Mouse (Mus musculus): ENCODE measurements around the gene Med26.
A peak's percentile ranks its signal among the peaks of the same experiment; 100 is the strongest.

Gene Med26

DNA sequence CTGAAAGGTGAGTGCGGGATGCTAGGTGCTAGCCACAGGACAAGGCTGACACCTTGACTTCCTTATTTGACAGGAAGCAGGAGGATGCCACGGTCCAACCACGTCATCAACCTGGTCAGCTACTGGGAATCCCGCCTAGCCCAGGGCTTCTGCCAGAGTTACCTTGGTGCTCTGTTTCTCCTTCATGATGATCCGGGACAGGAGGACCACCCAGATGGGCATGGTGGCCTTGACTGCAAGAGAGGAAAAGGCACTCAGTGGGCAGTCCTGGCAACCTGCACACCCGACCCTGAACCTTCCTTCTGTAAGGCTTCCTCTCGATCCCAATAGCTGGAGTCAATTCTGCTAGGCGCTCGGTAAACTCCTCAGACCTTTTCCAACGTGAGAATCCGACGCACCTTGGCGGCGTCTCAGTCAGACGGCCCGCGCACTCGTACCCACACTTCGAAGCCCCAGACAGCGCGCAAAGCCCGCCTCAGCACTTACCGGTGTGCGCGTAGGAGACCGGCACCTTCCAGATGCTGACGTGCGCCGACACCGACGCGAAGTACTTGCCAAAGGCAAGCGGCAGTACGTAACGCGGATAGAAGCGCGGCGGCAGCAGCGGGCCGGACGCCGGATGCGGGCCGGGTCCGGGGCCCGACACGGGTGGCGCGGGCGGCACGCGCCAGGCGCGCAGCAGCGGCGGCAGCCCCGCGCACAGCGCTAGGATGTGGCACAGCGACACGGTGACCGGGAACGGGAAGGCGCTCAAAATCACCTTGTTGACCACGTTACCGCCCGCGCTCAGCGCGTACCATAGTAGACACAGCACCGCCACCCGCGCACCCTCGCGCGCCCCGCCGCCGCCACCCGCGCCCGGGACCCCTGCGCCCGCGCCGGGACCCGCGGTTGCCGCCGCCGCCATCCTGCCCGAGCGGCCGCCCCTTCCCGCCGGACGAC lies 56.1 kb downstream of the Med26 start, which contains the start of gene Slc35e1:
Gene Slc35e1 (minus strand): TSS at position 935 of the 942 bp plus-strand sequence.
- DNase-seq (ENCODE audit: extremely low read depth, insufficient read length, low spot score): peak; percentile 64

DNA sequence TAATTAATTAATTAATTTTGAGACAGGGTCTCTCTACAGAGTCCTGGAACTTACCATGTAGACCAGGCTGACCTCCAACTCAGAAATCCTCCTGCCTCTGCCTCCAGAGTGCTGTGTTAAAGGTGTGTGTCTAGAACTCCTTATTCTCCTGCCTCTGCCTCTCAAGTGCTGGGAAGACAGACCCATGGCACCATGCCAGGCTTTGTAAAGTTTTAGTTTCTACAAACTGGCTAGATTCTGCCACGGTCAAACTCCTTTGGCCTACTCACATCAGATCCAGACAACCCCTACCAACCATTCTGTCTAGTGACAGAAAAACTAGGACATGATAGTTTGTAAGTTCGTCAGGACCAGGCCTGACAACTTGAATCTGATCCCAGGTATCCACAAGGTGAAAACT lies 57.1 kb downstream of the Med26 start:
- no peak for DNase-seq (ENCODE audit: extremely low read depth, insufficient read length, low spot score)

DNA sequence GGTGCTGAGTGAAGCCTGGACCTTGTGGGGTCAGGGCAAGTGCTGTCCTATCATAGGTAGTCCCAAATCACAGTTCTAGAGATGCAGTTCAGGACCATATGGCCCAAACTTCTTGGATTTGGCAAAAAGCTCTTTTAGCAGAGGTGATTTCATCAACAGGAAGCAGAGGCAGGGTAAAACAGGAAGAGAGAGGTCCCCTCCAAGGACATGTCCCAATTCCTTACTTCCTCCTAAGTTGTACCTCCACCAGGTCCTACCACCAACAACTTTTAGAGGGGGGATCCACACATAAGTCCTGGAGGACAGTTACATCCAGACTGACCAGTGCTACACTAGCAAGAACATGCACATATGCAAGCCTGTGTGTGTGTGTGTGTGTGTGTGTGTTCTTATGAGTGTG lies 61.1 kb downstream of the Med26 start:
- no peak for DNase-seq (ENCODE audit: extremely low read depth, insufficient read length, low spot score)

DNA sequence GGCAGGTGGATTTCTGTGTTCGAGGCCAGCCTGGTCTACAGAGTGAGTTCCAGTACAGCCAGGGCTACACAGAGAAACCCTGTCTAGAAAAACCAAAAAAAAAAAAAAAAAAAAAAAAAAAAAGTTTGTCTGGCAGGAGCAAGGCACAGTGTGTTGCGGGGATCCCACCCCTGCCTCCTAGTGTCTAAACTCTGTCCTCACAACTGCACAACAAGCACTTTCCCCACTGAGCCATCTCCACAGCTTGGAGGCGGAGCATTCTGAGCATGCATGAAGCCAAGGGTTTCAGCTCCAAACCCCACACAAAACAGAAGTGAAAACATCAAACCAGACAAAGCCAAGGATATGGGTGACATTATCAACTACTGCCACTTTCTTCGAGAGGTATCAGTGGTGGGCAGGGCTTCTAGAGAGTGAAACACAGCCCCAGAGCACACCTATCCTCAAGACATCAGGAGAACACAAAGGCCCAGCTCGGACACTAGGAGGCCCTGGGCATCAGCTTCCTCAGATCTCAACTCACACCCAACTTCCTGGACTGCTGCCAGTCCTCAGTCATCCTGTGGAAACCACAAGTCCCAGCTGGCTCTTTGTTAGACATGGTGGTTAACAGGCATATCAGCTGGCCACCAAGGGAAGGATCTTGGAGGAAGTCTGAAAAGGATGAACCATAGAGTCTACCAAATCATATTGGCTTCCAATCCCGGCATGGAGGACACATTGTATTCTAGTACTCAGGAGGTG lies 62.4 kb downstream of the Med26 start:
- DNase-seq (ENCODE audit: extremely low read depth, insufficient read length, low spot score): no peak

DNA sequence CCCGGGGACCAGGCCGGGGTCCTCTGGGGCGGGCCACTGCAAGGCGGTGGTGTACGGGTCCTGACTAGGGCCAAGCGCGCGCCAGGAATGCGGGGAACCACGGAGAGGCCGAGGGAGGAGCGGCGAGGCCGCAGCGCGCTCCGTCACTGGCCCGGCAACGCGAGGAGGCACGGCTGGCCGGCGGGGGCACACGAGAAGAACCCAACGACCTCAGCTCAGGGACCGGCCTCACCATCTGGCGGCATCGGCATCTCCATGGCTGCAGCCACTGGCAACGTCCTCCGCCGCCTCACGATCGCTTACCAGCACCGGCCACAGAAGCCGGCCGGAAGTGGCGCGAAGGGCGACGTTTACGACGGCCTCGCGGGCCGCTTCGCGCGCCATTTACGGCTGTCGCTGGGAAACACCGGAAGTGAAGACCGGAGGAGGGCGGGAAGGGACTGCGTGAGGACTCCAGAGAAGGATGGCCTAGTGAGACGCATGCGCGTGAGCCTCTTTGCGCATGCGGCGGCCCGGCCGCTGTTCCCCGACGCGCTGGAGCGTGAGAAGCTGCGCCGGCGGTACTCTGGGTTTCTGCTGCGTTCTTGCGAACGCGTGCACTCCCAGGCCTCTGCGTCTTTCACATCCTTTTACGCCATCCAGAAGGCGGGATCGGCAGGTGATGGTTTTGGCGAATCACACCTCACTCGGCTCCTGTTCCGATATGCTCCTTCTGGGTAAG lies 73.1 kb downstream of the Med26 start, which contains the start of gene Cherp:
Gene Cherp (minus strand): TSS at position 401 of the 721 bp plus-strand sequence.
- peak; percentile 99 for DNase-seq (ENCODE audit: extremely low read depth, insufficient read length, low spot score)

DNA sequence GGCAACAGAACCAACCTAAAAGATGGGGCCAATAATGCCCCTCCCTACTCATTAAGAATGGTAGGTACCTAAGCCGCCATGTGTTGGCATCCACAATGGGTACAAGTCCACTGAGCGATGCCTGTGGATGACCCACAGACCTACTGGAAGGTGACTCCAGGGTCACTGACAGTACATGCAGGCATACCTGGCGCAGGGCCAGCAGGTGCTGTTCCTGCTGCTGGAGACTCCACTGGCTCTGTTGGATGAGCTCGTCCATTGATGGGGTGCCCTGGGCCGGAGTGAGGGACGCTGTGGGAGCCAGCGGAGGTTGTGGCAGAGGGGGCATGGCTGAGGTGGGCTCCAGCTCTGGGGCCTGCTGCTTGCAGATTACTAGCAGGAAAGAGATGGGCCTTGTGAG lies 77.4 kb downstream of the Med26 start:
- no peak for DNase-seq (ENCODE audit: extremely low read depth, insufficient read length, low spot score)

DNA sequence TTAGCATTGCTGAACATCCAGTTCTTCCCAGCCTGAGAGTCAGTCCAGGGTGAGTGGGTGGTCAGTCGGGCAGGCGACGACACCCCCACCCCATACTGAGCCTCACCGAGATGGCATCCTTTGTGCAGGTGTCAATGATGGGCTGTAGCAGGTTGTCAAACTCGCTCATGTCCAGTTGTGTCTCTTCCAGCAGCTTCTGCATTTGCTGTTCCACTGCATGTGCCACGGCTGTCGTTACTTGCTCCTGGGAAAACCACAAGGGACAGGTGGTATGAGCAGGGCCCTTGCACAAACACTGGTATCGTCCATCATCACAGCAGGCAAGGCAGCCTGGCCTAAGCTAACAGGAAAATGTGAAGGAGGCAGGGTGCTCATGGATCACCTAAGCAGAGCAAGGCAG lies 78.1 kb downstream of the Med26 start:
- DNase-seq (ENCODE audit: extremely low read depth, insufficient read length, low spot score): no peak

DNA sequence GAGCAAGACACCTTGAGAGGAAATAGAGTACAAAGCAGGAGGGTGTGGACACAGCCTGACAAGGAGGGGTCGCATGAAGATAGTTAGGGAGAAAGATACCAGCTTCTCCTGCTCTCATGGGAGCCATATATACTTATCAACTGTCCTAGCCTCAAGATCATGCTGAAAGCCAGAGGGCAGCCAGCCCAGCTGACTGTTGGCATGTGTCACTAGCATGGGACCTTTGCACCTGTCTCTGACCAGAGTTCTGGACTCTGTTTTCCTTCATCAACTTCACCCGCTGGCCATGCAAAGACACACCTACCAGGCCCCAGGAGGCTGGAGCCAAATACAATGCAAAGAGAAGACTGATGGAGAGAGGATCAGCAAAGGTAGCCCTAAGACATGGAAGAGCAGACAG lies 78.8 kb downstream of the Med26 start:
- DNase-seq (ENCODE audit: extremely low read depth, insufficient read length, low spot score): no peak

DNA sequence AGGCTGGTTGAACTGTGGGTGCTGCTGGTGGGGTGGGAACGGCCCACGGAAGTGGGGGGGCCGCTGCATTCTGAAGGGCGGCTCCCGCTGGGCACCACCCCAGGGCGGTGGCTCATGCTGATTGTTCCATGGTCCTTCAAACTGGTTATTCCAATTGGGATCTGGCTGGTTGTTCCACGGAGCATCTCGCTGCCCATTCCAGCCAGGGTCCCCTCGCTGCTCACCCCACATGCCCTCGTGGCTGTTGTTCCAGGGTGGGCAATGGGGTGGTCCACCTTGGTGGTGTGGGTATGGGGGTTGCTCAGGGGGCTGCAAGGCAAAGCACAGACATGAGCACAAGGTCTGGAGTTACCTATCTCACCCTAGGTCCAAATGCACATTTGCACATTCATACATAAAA lies 83.9 kb downstream of the Med26 start:
- DNase-seq (ENCODE audit: extremely low read depth, insufficient read length, low spot score): no peak

DNA sequence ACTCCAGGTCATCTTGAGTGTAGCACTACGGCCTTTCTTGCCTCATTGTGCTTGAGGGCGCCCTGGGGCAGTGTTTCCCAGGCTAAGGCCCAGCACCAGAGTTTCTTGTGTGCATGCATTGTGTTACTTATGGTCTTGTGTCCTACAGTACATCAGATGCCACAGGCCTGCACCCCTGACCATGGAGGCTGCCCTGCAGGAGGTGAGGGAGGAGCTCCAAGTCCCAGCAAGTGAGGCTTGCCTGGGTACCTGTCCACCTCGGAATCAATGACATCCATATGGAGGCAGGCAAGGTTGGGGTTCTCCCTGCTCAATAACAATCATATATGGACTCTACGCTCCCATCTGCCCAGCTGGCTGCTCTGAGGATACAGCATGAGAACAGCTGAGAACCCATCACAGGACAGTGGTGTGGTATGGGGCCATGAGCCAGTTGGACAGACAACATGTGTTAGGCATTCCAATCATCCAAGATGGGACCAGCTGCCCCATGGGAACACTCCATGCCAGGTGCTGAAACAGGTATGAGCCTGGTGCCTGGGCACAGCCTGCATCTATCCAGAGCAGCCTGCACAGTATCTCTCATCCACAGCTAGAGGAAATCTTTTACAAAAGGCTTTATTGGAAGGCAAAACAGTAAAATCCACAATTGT lies 88.1 kb downstream of the Med26 start:
- DNase-seq (ENCODE audit: extremely low read depth, insufficient read length, low spot score): no peak

DNA sequence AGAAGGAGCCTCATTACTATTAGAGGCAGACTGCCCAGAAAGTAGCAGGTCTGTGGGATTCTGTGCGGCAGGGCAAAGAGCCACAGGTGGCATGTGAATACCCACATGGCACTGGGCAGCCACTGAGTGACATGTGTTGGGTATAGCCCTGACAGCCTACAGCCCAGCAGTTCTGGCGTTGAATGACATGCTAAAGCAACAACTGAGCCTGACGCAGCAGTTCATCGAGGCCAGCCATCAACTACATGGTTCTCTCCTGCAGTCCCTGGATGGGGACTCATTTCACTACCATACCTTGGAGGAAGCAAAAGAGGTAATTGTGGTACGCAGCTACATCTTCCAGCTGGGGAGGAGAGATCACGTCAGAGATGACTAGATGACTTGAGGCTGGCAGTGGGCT lies 89.6 kb downstream of the Med26 start:
- no peak for DNase-seq (ENCODE audit: extremely low read depth, insufficient read length, low spot score)

DNA sequence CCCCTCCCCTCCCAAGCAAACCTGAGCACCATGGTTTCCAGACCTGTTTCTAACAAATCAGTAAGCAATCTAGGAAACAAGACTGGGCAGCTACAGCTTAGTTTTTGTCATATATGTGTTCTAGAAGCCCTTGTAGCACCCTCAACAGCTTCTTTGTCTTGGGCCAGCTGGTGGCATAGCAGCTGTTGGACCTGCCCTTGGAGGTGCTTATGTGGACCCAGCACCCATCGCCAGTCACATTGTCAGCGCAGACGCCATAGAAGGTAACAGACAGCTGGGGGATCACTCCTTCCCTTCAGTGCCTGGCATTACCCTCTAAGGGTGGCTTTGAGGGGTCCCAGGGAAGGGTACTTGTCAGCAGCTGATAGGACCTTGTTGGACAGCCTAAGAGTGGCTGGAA lies 90.3 kb downstream of the Med26 start:
- no peak for DNase-seq (ENCODE audit: extremely low read depth, insufficient read length, low spot score)

DNA sequence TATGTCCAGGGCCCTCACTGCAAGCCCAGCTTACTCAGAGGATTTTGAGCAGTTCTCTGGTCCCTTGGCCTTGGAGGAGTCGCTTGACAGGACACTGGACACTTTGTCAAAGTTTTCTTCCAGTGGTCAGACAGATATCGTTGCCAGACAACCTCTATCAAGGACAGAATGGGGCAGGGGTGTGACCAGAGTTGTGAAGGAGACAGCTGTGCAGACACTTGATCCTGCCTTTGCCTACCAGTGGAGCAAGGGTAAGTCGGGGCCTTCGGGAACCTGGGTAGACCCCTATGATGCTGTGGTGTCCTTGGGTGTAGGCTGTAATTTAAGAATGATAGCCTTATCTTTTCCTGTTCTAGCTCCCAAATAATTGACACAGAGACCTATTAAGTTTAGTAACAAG lies 92.8 kb downstream of the Med26 start:
- no peak for DNase-seq (ENCODE audit: extremely low read depth, insufficient read length, low spot score)

DNA sequence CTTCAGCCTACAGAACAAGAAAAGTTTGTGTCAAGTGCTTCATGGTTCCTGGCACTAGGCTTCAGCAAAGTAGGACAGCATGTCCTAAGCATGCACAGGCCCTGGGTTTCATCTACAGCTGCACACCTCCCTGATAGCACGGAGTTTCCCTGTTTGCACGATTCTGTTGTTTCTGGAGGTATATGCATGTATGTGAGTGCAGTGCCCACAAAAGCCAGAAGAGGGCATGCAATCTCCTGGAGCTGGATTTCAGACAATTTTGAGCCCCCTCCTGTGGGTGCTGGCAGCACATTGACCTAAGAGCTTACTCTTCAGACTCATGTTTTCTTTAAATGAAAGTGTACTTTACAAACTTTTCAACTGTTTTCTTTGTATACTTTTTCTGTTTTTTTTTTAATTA lies 94.2 kb downstream of the Med26 start:
- DNase-seq (ENCODE audit: extremely low read depth, insufficient read length, low spot score): no peak

DNA sequence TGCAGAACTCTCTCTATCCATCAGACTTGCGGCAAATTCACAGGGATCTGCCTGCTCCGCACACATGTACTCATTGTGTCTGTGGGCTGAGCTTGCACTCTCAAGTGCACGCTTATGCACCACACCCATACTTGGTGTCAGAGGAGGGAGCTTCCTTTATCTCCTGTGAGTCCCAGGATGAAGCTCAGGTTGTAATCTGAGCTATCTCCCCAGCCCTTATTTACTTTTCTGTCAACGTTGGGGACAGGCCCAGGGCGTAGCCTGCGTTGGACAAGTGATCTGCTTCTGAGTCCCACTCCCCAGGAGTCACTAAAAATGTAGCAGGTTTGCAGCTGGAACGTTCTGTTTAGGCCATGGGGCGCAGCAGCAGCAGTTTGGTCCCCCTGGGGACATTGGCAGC lies 96.6 kb downstream of the Med26 start:
- no peak for DNase-seq (ENCODE audit: extremely low read depth, insufficient read length, low spot score)

DNA sequence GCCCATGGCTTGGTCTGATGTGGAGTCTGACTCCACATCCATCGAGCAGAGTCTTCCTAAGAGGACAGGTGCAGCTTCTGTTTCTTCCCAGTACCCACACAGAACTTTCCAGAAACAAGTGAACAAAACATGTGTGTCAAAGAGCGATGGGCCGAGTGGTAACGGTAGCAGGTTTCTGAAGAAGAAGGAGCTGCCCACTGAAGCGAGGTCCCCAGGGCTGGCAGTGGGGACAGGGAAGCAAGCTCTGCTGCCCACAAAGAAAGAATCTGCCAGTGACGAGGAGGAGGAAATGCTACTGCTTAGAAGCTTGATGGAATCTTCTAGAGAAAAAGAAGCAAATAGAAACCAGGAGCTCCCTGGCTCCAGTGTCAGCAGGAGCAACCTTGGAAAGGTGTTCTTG lies 103.0 kb downstream of the Med26 start:
- DNase-seq (ENCODE audit: extremely low read depth, insufficient read length, low spot score): no peak
